Mouse (Mus musculus) heart, embryonic 13.5 days (tissue): ENCODE measurements around the gene BC004004. TPM values are rescaled to one million over a fixed set of nuclear protein-coding genes. Genes with fewer than 3 reads are reported as not detected.
A peak's percentile ranks its signal among the peaks of the same experiment; 100 is the strongest.
"Not testable (repeated sequence)": the region's sequence is repeated elsewhere in the genome, so short reads cannot be mapped to it uniquely, and the experiment has no call there.

Source experiments
- ATAC-seq: fragments of 200-750 bp; cut with Nextera tagmentation; 2 replicates; pipeline ENCODE4 v1.8.0; 2017; ENCODE audit warnings: moderate TSS enrichment; ENCODE audit not compliant: insufficient number of reproducible peaks, low FRiP score, low TSS enrichment; ENCODE audit errors: extremely low read depth
- H3K27ac ChIP-seq: fragments of 300-500 bp; sonication (generic); replicated peaks from 2 replicates; pipeline ENCODE4 v1.5.1; 2015; ENCODE audit warnings: moderate library complexity, mild to moderate bottlenecking, inconsistent platforms
- H3K27me3 ChIP-seq: fragments of 300-500 bp; sonication (generic); replicated peaks from 2 replicates; pipeline ENCODE4 v1.6.1; 2015; ENCODE audit warnings: mild to moderate bottlenecking, inconsistent platforms
- H3K36me3 ChIP-seq: fragments of 300-500 bp; sonication (generic); 2 replicates; pipeline ENCODE4 v1.6.1; 2015; ENCODE audit warnings: mild to moderate bottlenecking, inconsistent platforms
- H3K4me1 ChIP-seq: fragments of 300-500 bp; sonication (generic); 2 replicates; pipeline ENCODE4 v1.6.1; 2015; ENCODE audit warnings: inconsistent platforms
- H3K4me2 ChIP-seq: fragments of 300-500 bp; sonication (generic); 2 replicates; pipeline ENCODE4 v1.6.1; 2015; ENCODE audit warnings: inconsistent platforms, mild to moderate bottlenecking, moderate library complexity
- H3K4me3 ChIP-seq: fragments of 300-500 bp; sonication (generic); 2 replicates; pipeline ENCODE4 v1.5.1; 2015; ENCODE audit warnings: moderate library complexity, mild to moderate bottlenecking, inconsistent platforms
- H3K9ac ChIP-seq: fragments of 300-500 bp; sonication (generic); 2 replicates; pipeline ENCODE4 v1.6.1; 2015; ENCODE audit warnings: inconsistent platforms, mild to moderate bottlenecking, moderate library complexity
- H3K9me3 ChIP-seq: fragments of 300-500 bp; sonication (generic); 2 replicates; pipeline ENCODE4 v1.6.1; 2016; ENCODE audit warnings: inconsistent platforms
- WGBS: fragments of 180-500 bp; shearing (Covaris S2); methylation state at CpG from one replicate; pipeline ENCODE4 v1.1.7; 2015; ENCODE audit warnings: mixed read lengths; 5-methylcytosine and 5-hydroxymethylcytosine counted together
- polyA plus RNA-seq: library from polyadenylated mRNA; unstranded; fragments of >200 nt; fragmentation: Nextera tagmentation; extraction: Ambion mirVana; gene quantifications from 2 replicates; pipeline ENCODE4 v1.2.1, GENCODE M21; 2015

Gene BC004004
- polyA plus RNA-seq, 1 experiment from 2014 or later = 85.0 TPM

- no peak for ATAC-seq
Observed at GRCm38 (mm10) chr17:29313300-29313699, 44.7 kb downstream of the BC004004 start.

GRCm38 (mm10) chr17:29315672-29316465 lies 47.3 kb downstream of the BC004004 start:
- H3K9ac ChIP-seq = no peak overlapping the region
- no peak for ATAC-seq

More at GRCm38 (mm10) chr17:29313300-29313699, 44.7 kb downstream of the BC004004 start:
- no peak overlapping the region for H3K9ac ChIP-seq
- H3K27ac ChIP-seq = no peak overlapping the region
- H3K4me3 ChIP-seq = no peak overlapping the region
- no peaks in the 10 kb centered on the region for H3K36me3 ChIP-seq
- H3K9me3 ChIP-seq = peaks cover 5% of the 10 kb centered on the region; the same call in 1 of the 2 replicates
- H3K4me1 ChIP-seq = peaks cover 6% of the 10 kb centered on the region
- no peaks in the 10 kb centered on the region for H3K27me3 ChIP-seq
- H3K4me2 ChIP-seq = no peak overlapping the region

DNA sequence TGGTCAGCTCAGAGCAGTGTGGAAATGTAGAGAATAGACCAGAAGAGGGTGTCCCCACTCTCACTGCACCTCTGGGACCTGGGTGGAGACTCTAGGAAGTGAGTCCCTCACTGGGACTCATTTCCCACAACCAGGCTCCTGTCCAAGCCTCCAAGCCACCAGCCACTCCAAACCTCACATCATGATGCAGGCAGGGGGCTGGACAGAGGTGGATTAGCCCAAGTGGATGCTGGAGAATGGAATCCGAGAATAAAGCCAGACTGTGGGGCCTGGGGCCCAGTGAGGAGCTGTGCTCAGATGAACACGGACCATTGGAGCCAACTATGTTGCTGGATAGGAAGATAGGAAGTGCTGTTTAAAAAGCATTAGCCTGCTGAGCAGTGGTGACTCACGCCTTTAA lies 48.3 kb downstream of the BC004004 start:
- Histone ChIP-seq H3K4me1 (peaks cover 19% of the 10 kb centered on the region), H3K4me3 (no peak overlapping the region), H3K4me2 (no peak overlapping the region), H3K9me3 (peaks cover 5% of the 10 kb centered on the region; the same call in 1 of the 2 replicates), H3K27me3 (peaks cover 33% of the 10 kb centered on the region), H3K36me3 (no peaks in the 10 kb centered on the region), H3K9ac (no peak overlapping the region), H3K27ac (peak overlapping the region; percentile 74)
- no peak for ATAC-seq
- 61% methylated on average over 3 of the region's 3 CpGs for WGBS

More at GRCm38 (mm10) chr17:29315672-29316465, 47.3 kb downstream of the BC004004 start:
- no peaks in the 10 kb centered on the region for H3K36me3 ChIP-seq
- peak overlapping the region; percentile 74 for H3K27ac ChIP-seq
- WGBS = 44% methylated on average over 9 of the region's 9 CpGs
- peaks cover 23% of the 10 kb centered on the region for H3K27me3 ChIP-seq
- H3K4me3 ChIP-seq = no peak overlapping the region
- peaks cover 5% of the 10 kb centered on the region; the same call in 1 of the 2 replicates for H3K9me3 ChIP-seq
- no peak overlapping the region for H3K4me2 ChIP-seq
- peaks cover 18% of the 10 kb centered on the region for H3K4me1 ChIP-seq

GRCm38 (mm10) chr17:29317380-29317779 lies 48.8 kb downstream of the BC004004 start, which contains the start of gene Pi16:
Pi16 (plus strand) TSS chr17:29317680.
- H3K4me3 ChIP-seq, H3K9me3 ChIP-seq, ATAC-seq, H3K9ac ChIP-seq, H3K36me3 ChIP-seq, H3K4me2 ChIP-seq: not testable (repeated sequence)
- H3K27ac ChIP-seq = peak within 1 kb of the TSS; percentile 74
- H3K4me1 ChIP-seq = peaks cover 24% of the 10 kb centered on the region
- H3K27me3 ChIP-seq = peaks cover 38% of the 10 kb centered on the region
- 76% methylated on average over 3 of the region's 3 CpGs for WGBS

DNA sequence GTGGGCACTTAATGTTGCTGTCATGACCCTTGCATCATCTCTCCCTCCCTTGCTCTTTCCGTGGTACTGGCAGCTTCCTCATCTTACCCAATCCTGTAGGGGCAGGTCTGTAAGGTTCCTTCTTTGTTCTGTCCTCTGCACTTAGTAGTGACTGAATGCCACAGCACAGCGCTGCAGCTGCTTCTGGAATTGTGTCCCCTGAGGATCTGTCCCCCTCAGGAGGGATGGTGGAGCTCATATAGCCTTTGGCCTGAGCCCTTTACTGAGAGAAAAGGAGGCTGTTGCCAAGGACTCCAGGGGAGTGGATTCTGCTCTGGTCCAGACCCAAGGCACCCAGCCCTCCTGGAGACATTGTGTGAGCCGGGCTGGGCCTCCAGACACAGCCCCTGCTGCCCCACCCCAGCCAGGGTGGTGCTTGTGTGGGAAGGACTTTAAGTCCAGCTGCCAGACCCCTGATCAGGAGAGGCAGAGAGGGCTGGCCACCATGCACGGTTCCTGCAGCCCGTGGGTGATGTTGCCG lies 50.2 kb downstream of the BC004004 start:
- Histone ChIP-seq H3K36me3 (no peaks in the 10 kb centered on the region), H3K9me3 (no peaks in the 10 kb centered on the region), H3K4me3 (no peak overlapping the region), H3K9ac (no peak overlapping the region), H3K4me1 (peaks cover 32% of the 10 kb centered on the region), H3K27ac (no peak overlapping the region), H3K4me2 (no peak overlapping the region), H3K27me3 (peaks cover 48% of the 10 kb centered on the region)
- no peak for ATAC-seq
- 43% methylated on average over 6 of the region's 6 CpGs for WGBS

DNA sequence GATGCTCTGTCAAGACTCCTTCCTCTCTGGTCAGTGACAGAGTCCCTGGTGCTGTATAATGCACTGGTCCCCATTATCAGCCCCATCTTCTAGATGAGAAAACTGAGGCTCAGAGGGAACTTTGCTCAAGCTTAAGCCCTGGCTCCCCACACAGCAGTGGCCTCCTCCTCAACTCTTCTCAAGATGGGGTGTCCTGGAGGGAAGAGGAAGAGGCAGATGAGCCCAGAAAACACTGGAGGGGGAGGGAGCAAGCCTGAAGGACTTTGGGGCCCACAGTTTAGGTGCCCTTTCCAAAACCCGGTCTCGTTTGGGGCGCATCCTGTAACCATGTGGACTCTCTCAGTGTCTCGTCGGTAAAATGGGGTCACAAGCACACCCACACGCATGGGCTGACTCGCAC lies 50.9 kb downstream of the BC004004 start:
- no peak overlapping the region for H3K9ac ChIP-seq
- H3K36me3 ChIP-seq = no peaks in the 10 kb centered on the region
- H3K4me2 ChIP-seq = no peak overlapping the region
- no peak for ATAC-seq
- H3K4me1 ChIP-seq = peaks cover 32% of the 10 kb centered on the region
- H3K27ac ChIP-seq = no peak overlapping the region
- no peak overlapping the region for H3K4me3 ChIP-seq
- H3K27me3 ChIP-seq = peaks cover 48% of the 10 kb centered on the region
- 77% methylated on average over 7 of the region's 7 CpGs for WGBS
- no peaks in the 10 kb centered on the region for H3K9me3 ChIP-seq

- H3K36me3 ChIP-seq = no peaks in the 10 kb centered on the region
- H3K4me1 ChIP-seq = peaks cover 32% of the 10 kb centered on the region
- no peaks in the 10 kb centered on the region for H3K9me3 ChIP-seq
- no peak overlapping the region for H3K4me3 ChIP-seq
- peaks cover 48% of the 10 kb centered on the region for H3K27me3 ChIP-seq
- ATAC-seq = no peak
- H3K4me2 ChIP-seq = no peak overlapping the region
- no peak overlapping the region for H3K9ac ChIP-seq
- 46% methylated on average over 8 of the region's 8 CpGs for WGBS
- no peak overlapping the region for H3K27ac ChIP-seq
Observed at GRCm38 (mm10) chr17:29319881-29320639, 51.5 kb downstream of the BC004004 start.

- Histone ChIP-seq H3K4me2 (peak overlapping the region; percentile 57), H3K27ac (no peak overlapping the region), H3K9me3 (no peaks in the 10 kb centered on the region), H3K4me3 (peak overlapping the region; percentile 27), H3K27me3 (peaks cover 63% of the 10 kb centered on the region), H3K36me3 (no peaks in the 10 kb centered on the region), H3K4me1 (peaks cover 38% of the 10 kb centered on the region), H3K9ac (peak overlapping the region; percentile 48; the same call in 1 of the 2 replicates)
- no peak for ATAC-seq
- 23% methylated on average over 41 of the region's 41 CpGs for WGBS
Observed at GRCm38 (mm10) chr17:29321765-29322602, 53.4 kb downstream of the BC004004 start.

GRCm38 (mm10) chr17:29322603-29322962 lies 54.0 kb downstream of the BC004004 start:
- H3K36me3 ChIP-seq = no peaks in the 10 kb centered on the region
- ATAC-seq = no peak
- peak overlapping the region; percentile 48; the same call in 1 of the 2 replicates for H3K9ac ChIP-seq
- H3K4me2 ChIP-seq = peak overlapping the region; percentile 57
- no peak overlapping the region for H3K27ac ChIP-seq
- H3K4me3 ChIP-seq = peak overlapping the region; percentile 27
- WGBS = 19% methylated on average over 18 of the region's 18 CpGs
- peaks cover 69% of the 10 kb centered on the region for H3K27me3 ChIP-seq
- no peaks in the 10 kb centered on the region for H3K9me3 ChIP-seq
- peaks cover 41% of the 10 kb centered on the region for H3K4me1 ChIP-seq

GRCm38 (mm10) chr17:29323625-29324024 lies 55.0 kb downstream of the BC004004 start:
- Histone ChIP-seq H3K27ac (no peak overlapping the region), H3K4me3 (no peak overlapping the region), H3K4me1 (peaks cover 41% of the 10 kb centered on the region), H3K9ac (no peak overlapping the region), H3K9me3 (no peaks in the 10 kb centered on the region), H3K4me2 (no peak overlapping the region), H3K27me3 (peaks cover 71% of the 10 kb centered on the region), H3K36me3 (no peaks in the 10 kb centered on the region)
- 60% methylated on average over 3 of the region's 3 CpGs for WGBS
- no peak for ATAC-seq
